Mouse (Mus musculus) ES-Bruce4 (cell line): ENCODE measurements around the gene Prickle1. TPM values are rescaled to one million over a fixed set of nuclear protein-coding genes. Genes with fewer than 3 reads are reported as not detected.

Source experiments
- H3K27ac ChIP-seq: 2 replicates; pipeline ENCODE4 v1.5.1; 2012; ENCODE audit warnings: low read length, inconsistent platforms; ENCODE audit not compliant: insufficient read depth
- H3K27me3 ChIP-seq: 2 replicates; pipeline ENCODE4 v1.6.1; 2012; ENCODE audit warnings: mild to moderate bottlenecking, low read length, inconsistent platforms; ENCODE audit not compliant: control insufficient read depth, poor library complexity, insufficient read depth, severe bottlenecking
- H3K36me3 ChIP-seq: 2 replicates; pipeline ENCODE4 v1.6.1; 2012; ENCODE audit warnings: inconsistent platforms, mild to moderate bottlenecking, low read length, moderate library complexity; ENCODE audit not compliant: control insufficient read depth, poor library complexity, insufficient read depth, severe bottlenecking
- H3K4me1 ChIP-seq: one replicate; pipeline ENCODE4 v1.8.1; 2011; ENCODE audit warnings: low read length; ENCODE audit not compliant: control insufficient read depth, insufficient read depth
- H3K4me3 ChIP-seq: 2 replicates; pipeline ENCODE4 v1.5.1; 2011; ENCODE audit warnings: low read depth, mild to moderate bottlenecking, low read length
- H3K9ac ChIP-seq: 2 replicates; pipeline ENCODE4 v1.6.1; 2012; ENCODE audit warnings: low read depth, mild to moderate bottlenecking, inconsistent platforms; ENCODE audit not compliant: poor library complexity, severe bottlenecking
- H3K9me3 ChIP-seq: replicated peaks from 2 replicates; pipeline ENCODE4 v1.6.1; 2012; ENCODE audit warnings: mild to moderate bottlenecking, low read length, inconsistent platforms; ENCODE audit not compliant: control insufficient read depth, poor library complexity, insufficient read depth, severe bottlenecking
- CTCF ChIP-seq: IDR thresholded peaks from one replicate; pipeline ENCODE4 v1.8.1; 2011; ENCODE audit warnings: low read depth, low read length
- EP300 ChIP-seq: IDR thresholded peaks from 2 replicates; pipeline ENCODE4 v1.6.1; 2011; ENCODE audit warnings: low read depth, low read length; ENCODE audit not compliant: insufficient read depth
- POLR2A ChIP-seq: IDR thresholded peaks from one replicate; pipeline ENCODE4 v1.8.1; 2011; ENCODE audit warnings: low read length; ENCODE audit not compliant: insufficient read depth
- polyA plus RNA-seq: library from polyadenylated mRNA; stranded (reverse); fragments of >200 nt; gene quantifications from 2 replicates; pipeline ENCODE4 v1.2.4, GENCODE M21; 2011; ENCODE audit warnings: low read depth; ENCODE audit not compliant: missing spikeins, insufficient read depth, insufficient read length

Gene Prickle1
- polyA plus RNA-seq, 1 experiment = 10.3 TPM

DNA sequence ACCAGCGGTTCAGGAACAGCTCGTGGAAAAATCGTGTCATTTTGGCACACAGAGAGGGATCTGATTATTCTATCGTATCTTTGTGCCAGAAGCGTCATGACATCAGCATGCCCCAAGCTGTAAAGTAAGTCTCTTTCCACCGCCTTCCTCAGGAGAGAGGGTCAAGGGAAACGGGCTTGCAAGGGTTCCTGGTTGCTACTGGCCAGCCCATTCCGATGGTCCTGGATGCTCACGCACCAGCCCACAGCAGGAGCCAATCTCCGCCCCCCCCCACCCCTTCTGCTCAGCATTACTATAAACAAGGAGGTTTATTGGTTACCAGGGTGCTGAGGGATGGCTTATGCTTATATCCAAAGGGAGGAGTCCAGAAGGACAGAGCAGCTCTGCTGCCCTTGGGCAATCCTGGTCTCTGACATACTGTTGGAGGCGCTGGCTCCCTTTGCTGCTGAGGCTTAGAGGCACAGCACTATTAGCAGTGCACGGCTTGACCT lies 3.8 kb downstream of the Prickle1 start:
- H3K27ac ChIP-seq = no peak overlapping the region

GRCm38 (mm10) chr15:93591371-93591770 lies 4.3 kb downstream of the Prickle1 start:
- no peaks in the 10 kb centered on the region for H3K4me1 ChIP-seq
- H3K27ac ChIP-seq = no peak overlapping the region
- H3K4me3 ChIP-seq = no peak overlapping the region
- TF ChIP-seq POLR2A = no peak
- no peak for TF ChIP-seq EP300
- TF ChIP-seq CTCF = no peak
- no peaks in the 10 kb centered on the region for H3K9me3 ChIP-seq
- H3K36me3 ChIP-seq = no peaks in the 10 kb centered on the region
- H3K27me3 ChIP-seq = peaks cover 6% of the 10 kb centered on the region
- H3K9ac ChIP-seq = no peak overlapping the region

More for the DNA sequence above, 3.8 kb downstream of the Prickle1 start:
- Histone ChIP-seq H3K4me1 (no peaks in the 10 kb centered on the region), H3K9ac (no peak overlapping the region), H3K36me3 (no peaks in the 10 kb centered on the region), H3K4me3 (no peak overlapping the region), H3K9me3 (no peaks in the 10 kb centered on the region), H3K27me3 (peaks cover 6% of the 10 kb centered on the region)
- TF ChIP-seq CTCF = peak; percentile 4
- no peak for TF ChIP-seq EP300
- TF ChIP-seq POLR2A = no peak

- Histone ChIP-seq H3K27me3 (no peaks in the 10 kb centered on the region; the same call in none of the 2 replicates), H3K9ac (no peak overlapping the region), H3K4me1 (no peaks in the 10 kb centered on the region), H3K4me3 (no peak overlapping the region), H3K36me3 (no peaks in the 10 kb centered on the region), H3K9me3 (no peaks in the 10 kb centered on the region), H3K27ac (no peak overlapping the region)
- no peak for TF ChIP-seq CTCF
- no peak for TF ChIP-seq EP300
- no peak for TF ChIP-seq POLR2A
Measured at GRCm38 (mm10) chr15:93588401-93588800, 7.3 kb downstream of the Prickle1 start.

DNA sequence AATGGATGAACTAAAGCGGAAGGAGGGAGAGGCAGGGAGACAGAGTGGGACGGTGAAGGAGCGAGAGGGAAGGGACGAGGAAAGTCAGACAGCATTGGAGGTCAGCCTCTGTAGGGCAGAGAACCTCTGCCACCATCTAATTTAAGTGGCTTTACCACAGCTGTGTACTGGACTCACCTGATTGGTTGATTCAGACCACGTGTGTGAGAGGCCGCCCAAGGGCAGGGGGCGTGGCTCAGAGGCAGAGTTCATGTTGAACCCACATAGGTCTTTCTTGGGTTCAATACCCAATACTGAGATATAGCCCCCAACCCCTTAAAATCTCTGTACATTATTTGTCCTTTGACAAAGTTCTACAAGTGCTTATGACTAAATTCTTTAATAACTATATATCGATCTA lies 8.0 kb downstream of the Prickle1 start:
- Histone ChIP-seq H3K4me3 (no peak overlapping the region), H3K4me1 (no peaks in the 10 kb centered on the region), H3K27me3 (no peaks in the 10 kb centered on the region; the same call in 1 of the 2 replicates), H3K9ac (no peak overlapping the region), H3K36me3 (no peaks in the 10 kb centered on the region), H3K27ac (no peak overlapping the region), H3K9me3 (no peaks in the 10 kb centered on the region)
- TF ChIP-seq EP300 (no peak), CTCF (no peak), POLR2A (no peak)

- TF ChIP-seq CTCF = no peak
- no peak for TF ChIP-seq EP300
- TF ChIP-seq POLR2A = no peak
- Histone ChIP-seq H3K9me3 (no peaks in the 10 kb centered on the region), H3K4me3 (no peak overlapping the region), H3K36me3 (no peaks in the 10 kb centered on the region), H3K9ac (no peak overlapping the region), H3K27ac (no peak overlapping the region), H3K4me1 (no peaks in the 10 kb centered on the region), H3K27me3 (no peaks in the 10 kb centered on the region)
Measured at GRCm38 (mm10) chr15:93583051-93583450, 12.6 kb downstream of the Prickle1 start.

DNA sequence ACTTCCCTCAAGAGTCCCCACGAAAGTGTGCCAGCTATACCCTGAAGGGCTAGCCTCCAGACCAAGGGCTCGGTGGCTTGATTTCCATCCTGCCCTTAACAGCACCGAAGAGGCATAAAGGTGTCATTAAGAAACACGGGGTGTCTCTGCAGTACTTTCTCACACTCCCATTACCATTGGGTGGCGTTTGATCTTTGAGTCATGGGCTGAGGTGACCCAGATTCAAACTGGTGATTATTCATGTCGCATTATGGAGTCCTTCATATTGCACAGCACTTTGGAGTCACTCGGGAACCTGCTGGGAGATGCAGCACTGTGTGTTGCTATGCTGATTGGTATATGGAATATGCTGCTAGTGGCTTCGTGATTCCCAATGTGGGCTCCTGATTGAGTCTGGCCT lies 14.0 kb downstream of the Prickle1 start:
- Histone ChIP-seq H3K9ac (no peak overlapping the region), H3K36me3 (no peaks in the 10 kb centered on the region), H3K9me3 (no peaks in the 10 kb centered on the region), H3K27ac (no peak overlapping the region), H3K4me1 (no peaks in the 10 kb centered on the region), H3K27me3 (no peaks in the 10 kb centered on the region), H3K4me3 (no peak overlapping the region)
- TF ChIP-seq EP300 (no peak), CTCF (no peak), POLR2A (no peak)
